Comparison of ENCODE assay signal across 9 mouse cellular contexts in genomic region chr9:58541895-58542338, GRCm38 (mm10). TPM values are rescaled to one million over a fixed set of nuclear protein-coding genes. Genes with fewer than 3 reads are reported as not detected.
A peak's percentile ranks its signal among the peaks of the same experiment; 100 is the strongest.
DNase-seq lines count a peak whose midpoint lies in the region; ATAC-seq and TF ChIP-seq lines count a peak whose summit lies in the region.
"Had no signal": no experiment of that assay in that cellular context is flagged by ENCODE, and none has a peak within 500 bp of the region (broad histone marks: within the 10 kb centered on the region; RNA-seq: fewer than 3 reads in every experiment).

No protein-coding gene starts in this region.

- intact Hi-C loops in gastrocnemius, adult 2 months (cut with DNase I): loop anchor here (1.0 to 10.0 kb wide), 2 partner anchors 110 to 333 kb away; no protein-coding TSS in a partner anchor

- peak; percentile 75 for DNase-seq in MN1 (ENCODE audit: low spot score)
- peak; percentile 90 for DNase-seq in gastrocnemius, adult 2 months
- peak; percentile 49 to 66 for DNase-seq in layer of hippocampus, postnatal 25 days (ENCODE audit: extremely low spot score in 1 of 2, low spot score in 1 of 2)
- DNase-seq in lung, postnatal 10 days: peak; percentile 91
- peak; percentile 90 to 92 for DNase-seq in right cerebral cortex, postnatal 10 days (ENCODE audit: low spot score in 2 of 2)
- peak; percentile 32 for DNase-seq in yolk sac, embryonic 10.5 days (ENCODE audit: low spot score)

- 42% methylated on average over 6 of the region's 6 CpGs for WGBS in hindbrain, embryonic 15.5 days

- H3K9ac ChIP-seq in hindbrain, embryonic 15.5 days: no peak overlapping the region

- 0 out of 2 replicates have a peak overlapping the region, but pooled peaks have one; percentile 48 for H3K27ac ChIP-seq in brown adipose tissue, adult 24 weeks (replicated peaks; ENCODE audit: low read depth, low read length)
- peak overlapping the region; percentile 83 for H3K27ac ChIP-seq in gastrocnemius, adult 2 months
- peak overlapping the region; percentile 42 for H3K27ac ChIP-seq in hindbrain, embryonic 15.5 days (replicated peaks)

- no peak overlapping the region for H3K4me3 ChIP-seq in brown adipose tissue, adult 24 weeks (ENCODE audit: insufficient read depth, low read depth, low read length)
- peak overlapping the region; percentile 1; the same call in 1 of the 2 replicates for H3K4me3 ChIP-seq in gastrocnemius, adult 2 months
- H3K4me3 ChIP-seq in hindbrain, embryonic 15.5 days: no peak overlapping the region
- H3K4me3 ChIP-seq: erythroblast, embryonic 14.5 days had no signal

- H3K36me3 ChIP-seq in hindbrain, embryonic 15.5 days: peaks cover 7% of the 10 kb centered on the region; the same call in 1 of the 2 replicates

- H3K27me3 ChIP-seq in hindbrain, embryonic 15.5 days: no peaks in the 10 kb centered on the region

- TF ChIP-seq CTCF in gastrocnemius, adult 2 months (IDR thresholded peaks at IDR 0.05): no peak

- H3K9me3 ChIP-seq in hindbrain, embryonic 15.5 days: no peaks in the 10 kb centered on the region

- ATAC-seq in hindbrain, embryonic 15.5 days (ENCODE audit: low FRiP score, low read depth): peak; percentile 36; the same call in 1 of the 2 replicates

- H3K4me1 ChIP-seq in brown adipose tissue, adult 24 weeks (ENCODE audit: control insufficient read depth, insufficient read depth, insufficient read length, low read length): peaks cover 6% of the 10 kb centered on the region; the same call in 1 of the 2 replicates
- peaks cover 22% of the 10 kb centered on the region for H3K4me1 ChIP-seq in hindbrain, embryonic 15.5 days (replicated peaks)

- H3K4me2 ChIP-seq in hindbrain, embryonic 15.5 days: no peak overlapping the region

RNA-seq across cellular contexts. Expression of gene Cd276, which starts 13.3 kb away (rescaled TPM):
- polyA plus RNA-seq in brown adipose tissue, adult 24 weeks (2012; ENCODE audit: insufficient read depth, insufficient read length, missing spikeins): 0.29 TPM in 1 of 2 replicates, not detected in the other
- 10 to 100 TPM in 1 of 2 experiments, 1 to 10 TPM in 1; 9.2 to 10.2 TPM for total RNA-seq in gastrocnemius, adult 2 months (2021)
- 29.9 and 33.8 TPM in 2 replicates for polyA plus RNA-seq in hindbrain, embryonic 15.5 days (2015; fragmentation: Nextera tagmentation; extraction: Ambion mirVana)
- 1 to 10 TPM; 6.0 to 8.7 TPM for total RNA-seq in layer of hippocampus, postnatal 25 days (2021)
- polyA plus RNA-seq: erythroblast, embryonic 14.5 days had no signal

RNA-seq across cellular contexts. Expression of gene Nptn, which starts 40.1 kb away (rescaled TPM):
- 124 and 127 TPM in 2 replicates for polyA plus RNA-seq in brown adipose tissue, adult 24 weeks (2012; ENCODE audit: insufficient read depth, insufficient read length, missing spikeins)
- total RNA-seq in gastrocnemius, adult 2 months (2021): 100 to 1,000 TPM; 102 to 114 TPM
- polyA plus RNA-seq in hindbrain, embryonic 15.5 days (2015; fragmentation: Nextera tagmentation; extraction: Ambion mirVana): 185 and 190 TPM in 2 replicates
- 100 to 1,000 TPM; 863 to 899 TPM for total RNA-seq in layer of hippocampus, postnatal 25 days (2021)

RNA-seq across cellular contexts. Expression of gene Insyn1, which starts 53.5 kb away (rescaled TPM):
- polyA plus RNA-seq in brown adipose tissue, adult 24 weeks (2012; ENCODE audit: insufficient read depth, insufficient read length, missing spikeins): 9.5 and 12.1 TPM in 2 replicates
- 10 to 100 TPM; 17.3 to 20.1 TPM for total RNA-seq in gastrocnemius, adult 2 months (2021)
- polyA plus RNA-seq in hindbrain, embryonic 15.5 days (2015; fragmentation: Nextera tagmentation; extraction: Ambion mirVana): 12.9 and 14.5 TPM in 2 replicates
- total RNA-seq in layer of hippocampus, postnatal 25 days (2021): 100 to 1,000 TPM; 230 to 247 TPM
- polyA plus RNA-seq: erythroblast, embryonic 14.5 days had no signal

Comparison
In these comparisons a context has a peak if more than half of its experiments do, and no peak if none do; other contexts are left out.
1. DNase-seq: peak in every context shown above with its lines; median percentile 91 in lung, postnatal 10 days; 91 in right cerebral cortex, postnatal 10 days; 90 in gastrocnemius, adult 2 months; 75 in MN1; 58 in layer of hippocampus, postnatal 25 days; 32 in yolk sac, embryonic 10.5 days.
2. RNA of gene Nptn, which starts 40.1 kb away (total RNA-seq): 863 to 899 TPM in layer of hippocampus, postnatal 25 days; 102 to 114 TPM in gastrocnemius, adult 2 months; every median in the first group is over 4 times any median in the second.
3. RNA of gene Insyn1, which starts 53.5 kb away (total RNA-seq): 230 to 247 TPM in layer of hippocampus, postnatal 25 days; 17.3 to 20.1 TPM in gastrocnemius, adult 2 months; every median in the first group is over 10 times any median in the second.
4. Peak in every context shown above with its lines, with median percentiles within 50 percentile points of each other: H3K27ac ChIP-seq.